Mouse (Mus musculus): ENCODE measurements around the gene Rhox2c. TPM values are rescaled to one million over a fixed set of nuclear protein-coding genes. Genes with fewer than 3 reads are reported as not detected.
"Not testable (repeated sequence)": the region's sequence is repeated elsewhere in the genome, so short reads cannot be mapped to it uniquely, and the experiment has no call there.

Gene Rhox2c
- total RNA-seq (2021), result not detected
- long read RNA-seq, experiment 1, result 0 reads
- long read RNA-seq, experiment 2, result 0 reads

GRCm38 (mm10) chrX:37453380-37453779 is at the start of gene Rhox2c:
Gene Rhox2c, plus strand, starts transcription at chrX:37453680.
- not testable (repeated sequence) for DNase-seq (ENCODE audit: low spot score in 2 of 2)

GRCm38 (mm10) chrX:37411767-37412166 is 41.7 kb upstream of the Rhox2c start, which contains the start of gene Rhox2b:
Gene Rhox2b, plus strand, starts transcription at chrX:37412067.
- not testable (repeated sequence) for DNase-seq (ENCODE audit: low spot score in 2 of 2)

GRCm38 (mm10) chrX:37432194-37432593 is 21.3 kb upstream of the Rhox2c start, which contains the start of gene Rhox4b:
Gene Rhox4b, plus strand, starts transcription at chrX:37432494.
- DNase-seq (ENCODE audit: low spot score in 2 of 2), result not testable (repeated sequence)

GRCm38 (mm10) chrX:37458285-37458684 is 4.8 kb downstream of the Rhox2c start, which contains the start of gene Rhox3c:
Gene Rhox3c, plus strand, starts transcription at chrX:37458585.
- not testable (repeated sequence) for DNase-seq (ENCODE audit: low spot score in 2 of 2)

- not testable (repeated sequence) for DNase-seq (ENCODE audit: low spot score in 2 of 2)
These were observed 26.6 kb downstream of the Rhox2c start, which contains the start of gene Rhox4c for GRCm38 (mm10) chrX:37480037-37480436. Gene Rhox4c, plus strand, starts transcription at chrX:37480337.

- DNase-seq (ENCODE audit: low spot score in 2 of 2), result not testable (repeated sequence)
These were observed 60.6 kb downstream of the Rhox2c start, which contains the start of gene Rhox4d for GRCm38 (mm10) chrX:37514059-37514458. Gene Rhox4d, plus strand, starts transcription at chrX:37514359.

Other genes starting within 250 kb of the Rhox2c start
- not detected for gene Gm9, start 242.6 kb upstream of the Rhox2c start, total RNA-seq (2021)
- gene Rhox1, start 231.4 kb upstream of the Rhox2c start, total RNA-seq (2021), result not detected
- gene Rhox2a, start 208.7 kb upstream of the Rhox2c start, total RNA-seq (2021), result not detected
- not detected for gene Rhox3a, start 203.8 kb upstream of the Rhox2c start, total RNA-seq (2021)
- not detected for gene Rhox4a, start 188.3 kb upstream of the Rhox2c start, total RNA-seq (2021)
- not detected for gene Rhox3a2, start 73.7 kb upstream of the Rhox2c start, total RNA-seq (2021)
- not detected for gene Rhox4a2, start 62.8 kb upstream of the Rhox2c start, total RNA-seq (2021)
- gene Rhox2b, start 41.6 kb upstream of the Rhox2c start, total RNA-seq (2021), result not detected
- gene Rhox4b, start 21.2 kb upstream of the Rhox2c start, total RNA-seq (2021), result not detected
- gene Rhox3c, start 4.9 kb downstream of the Rhox2c start, total RNA-seq (2021), result not detected
- gene Rhox4c, start 26.7 kb downstream of the Rhox2c start, total RNA-seq (2021), result not detected
- not detected for gene Rhox2d, start 39.7 kb downstream of the Rhox2c start, total RNA-seq (2021)
- not detected for gene Rhox4d, start 60.7 kb downstream of the Rhox2c start, total RNA-seq (2021)
- gene Rhox2e, start 76.8 kb downstream of the Rhox2c start, total RNA-seq (2021), result not detected
- not detected for gene Rhox3e, start 88.3 kb downstream of the Rhox2c start, total RNA-seq (2021)
- gene Rhox4e, start 103.7 kb downstream of the Rhox2c start, total RNA-seq (2021), result not detected
- not detected for gene Rhox2f, start 117.7 kb downstream of the Rhox2c start, total RNA-seq (2021)
- gene Rhox3f, start 127.3 kb downstream of the Rhox2c start, total RNA-seq (2021), result not detected
- gene Rhox4f, start 154.0 kb downstream of the Rhox2c start, total RNA-seq (2021), result not detected
- gene Rhox3g, start 174.9 kb downstream of the Rhox2c start, total RNA-seq (2021), result not detected
- not detected for gene Rhox2g, start 189.8 kb downstream of the Rhox2c start, total RNA-seq (2021)
- gene Rhox4g, start 197.6 kb downstream of the Rhox2c start, total RNA-seq (2021), result not detected
- not detected for gene Rhox3h, start 215.1 kb downstream of the Rhox2c start, total RNA-seq (2021)
- not detected for gene Rhox2h, start 219.6 kb downstream of the Rhox2c start, total RNA-seq (2021)